Mouse (Mus musculus) cortical plate, adult 2 months (tissue): ENCODE measurements around the gene Rps27rt.

Experiments
- CTCF ChIP-seq: fragments of 200-500 bp; IDR thresholded peaks from 2 replicates; pipeline ENCODE4 v1.5.1; 2011; ENCODE audit warnings: mild to moderate bottlenecking, control low read depth, low read length; ENCODE audit not compliant: insufficient read depth; ENCODE audit errors: extremely low read depth
- POLR2A ChIP-seq: fragments of 200-500 bp; IDR thresholded peaks from 2 replicates; pipeline ENCODE4 v1.6.1; 2011; ENCODE audit warnings: mild to moderate bottlenecking, low read length, control low read depth; ENCODE audit not compliant: insufficient read depth; ENCODE audit errors: extremely low read depth

DNA sequence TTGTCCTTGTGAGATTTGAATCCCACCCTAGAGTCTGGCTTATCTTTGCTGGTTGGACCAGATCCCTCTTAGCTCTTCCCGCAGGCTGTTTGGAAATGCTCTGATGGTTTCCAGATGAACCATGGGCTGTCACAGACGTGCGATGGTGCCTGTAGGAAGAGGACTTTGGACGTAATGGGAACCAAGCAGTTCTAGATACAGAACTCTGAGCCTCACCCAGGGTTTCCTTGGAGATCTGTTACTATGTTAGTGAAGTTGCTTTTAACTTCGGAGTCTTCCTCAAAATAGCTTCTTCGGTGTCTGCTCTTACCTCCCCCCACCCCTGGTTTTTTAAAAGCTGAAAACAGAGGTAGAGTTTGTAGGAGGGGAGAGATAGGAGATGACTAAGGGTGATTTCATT is 2.6 kb downstream of the Rps27rt start:
- TF ChIP-seq POLR2A (no peak), CTCF (no peak)
